Mouse (Mus musculus): ENCODE measurements around the gene Sspn.

DNA sequence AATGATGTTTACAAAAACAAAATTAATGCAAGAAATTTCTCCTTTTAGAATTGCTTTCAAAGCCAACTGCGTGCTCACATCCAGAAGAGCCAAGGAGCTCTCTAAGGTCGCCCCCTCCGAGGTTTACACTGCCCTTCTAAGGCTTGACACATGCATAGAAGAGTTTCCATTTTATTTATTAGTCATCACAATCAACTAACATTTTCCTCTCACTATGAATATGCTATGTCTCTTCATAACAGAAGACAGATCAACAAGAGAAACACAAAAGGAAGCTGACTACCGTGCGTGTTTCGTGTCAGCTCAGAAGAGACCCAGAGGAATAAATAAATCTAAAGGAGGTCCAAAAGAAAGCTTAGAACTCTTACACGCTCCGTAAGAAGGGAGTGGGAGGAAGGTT, 49.6 kb downstream of the Sspn start:
- TF ChIP-seq RAD21 (IDR thresholded peaks at IDR 0.05; ENCODE audit: low read depth, low read length): no peak
- no peak for TF ChIP-seq MAZ (IDR thresholded peaks at IDR 0.05; ENCODE audit: low read depth, low read length)
- TF ChIP-seq SMC3 (IDR thresholded peaks at IDR 0.05; ENCODE audit: low read depth, low read length): no peak
- TF ChIP-seq CHD2 (IDR thresholded peaks at IDR 0.05; ENCODE audit: low read length): no peak

All from CH12.LX (cell line).